Mouse (Mus musculus) lung, postnatal 25 days (tissue): ENCODE measurements at regions not wholly inside any gene's neighbourhood (a gene's known extent, or its start where the extent isn't known, plus 50 kb on each side); places are given as distances from the start of the nearest gene placed in this dataset.
"Not testable (repeated sequence)": the region's sequence is repeated elsewhere in the genome, so short reads cannot be mapped to it uniquely, and the experiment has no call there.

Experiments
- DNase-seq: peaks from one replicate; pipeline ENCODE4 v3.0.0; 2022; ENCODE audit warnings: low spot score

- peak; percentile 41 for DNase-seq
Observed at GRCm38 (mm10) chr5:74829003-74829402, 126.3 kb upstream of the Lnx1 start.

DNA sequence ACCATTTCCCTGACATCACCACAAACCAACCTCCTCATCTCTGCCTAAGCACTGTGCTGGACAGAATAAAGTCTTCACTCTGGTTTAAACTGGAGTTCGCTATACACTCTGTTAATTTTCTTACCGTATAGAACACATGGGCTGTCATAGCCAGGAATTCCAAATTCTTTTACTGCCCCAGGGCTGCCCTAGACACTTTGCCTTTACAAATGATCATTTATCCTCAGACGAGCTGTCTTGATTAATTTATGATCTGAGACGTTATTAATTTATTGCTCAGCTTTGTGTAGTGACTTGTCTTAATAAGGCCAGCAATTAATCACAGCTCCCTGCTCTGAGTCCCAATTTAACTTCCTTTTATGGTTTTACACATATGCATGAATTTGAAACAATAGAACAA lies 125.2 kb upstream of the Lnx1 start:
- no peak for DNase-seq

- DNase-seq = no peak
Observed at GRCm38 (mm10) chr5:74825517-74826254, 123.0 kb upstream of the Lnx1 start.

DNA sequence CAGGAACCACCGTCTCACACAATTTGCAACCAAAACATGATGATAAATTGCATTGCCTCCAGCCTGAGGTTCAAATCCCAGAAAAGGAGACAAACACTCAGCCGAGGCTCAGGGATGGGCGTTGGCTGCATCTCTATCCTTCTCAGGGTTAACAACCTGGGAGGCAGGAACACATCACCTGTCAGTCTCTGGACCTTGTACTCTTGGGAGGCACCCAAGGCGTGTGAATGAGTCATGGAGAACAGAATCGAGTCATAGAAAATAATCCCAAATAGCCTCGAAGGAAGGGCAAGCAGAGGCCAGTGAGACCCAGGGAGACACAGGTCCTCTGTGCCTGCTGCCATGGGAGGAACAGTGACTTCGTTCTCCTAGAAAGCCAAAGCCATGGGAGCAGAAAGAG lies 121.0 kb upstream of the Lnx1 start:
- no peak for DNase-seq

DNA sequence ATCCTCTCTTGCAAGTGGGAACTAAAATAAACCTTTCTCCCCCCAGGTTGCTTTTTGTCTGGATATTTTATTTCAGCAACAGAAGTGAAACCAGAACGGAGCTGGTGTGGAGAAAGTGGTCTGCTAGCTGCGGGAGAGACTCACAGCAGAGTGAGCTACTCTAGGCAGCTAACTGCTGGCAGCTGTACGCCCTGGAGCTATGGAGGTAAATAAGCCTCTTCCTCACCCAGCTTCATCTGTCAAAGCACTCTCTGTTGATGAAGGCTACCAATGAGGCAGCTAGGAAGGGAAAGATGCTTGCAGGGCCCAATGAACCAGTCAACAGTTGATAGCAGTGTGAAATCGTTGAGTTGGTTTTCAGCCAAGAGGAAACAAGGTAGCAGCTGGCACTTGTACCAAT lies 119.3 kb upstream of the Lnx1 start:
- no peak for DNase-seq

DNA sequence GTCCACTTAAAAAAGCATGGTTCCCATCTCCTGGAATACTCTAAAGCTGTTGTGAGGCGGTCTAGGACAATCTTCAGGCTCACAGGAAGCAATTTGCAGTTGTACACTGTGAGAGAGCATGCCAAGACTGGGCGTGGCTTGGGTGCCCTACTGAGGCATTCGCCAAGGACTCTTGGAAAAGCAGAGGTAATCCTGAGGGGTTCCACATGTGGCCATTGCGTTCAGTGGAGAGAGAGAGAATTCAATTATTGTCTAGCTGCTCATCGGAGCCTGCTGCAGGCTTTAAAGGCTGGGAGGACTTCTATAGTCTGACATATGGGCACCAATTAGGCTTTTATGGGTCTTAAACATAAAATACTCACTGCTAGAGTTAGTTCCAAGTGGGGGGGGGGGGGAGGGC lies 113.8 kb upstream of the Lnx1 start:
- DNase-seq = peak; percentile 53

- DNase-seq = no peak
Observed at GRCm38 (mm10) chr5:74813396-74813795, 110.7 kb upstream of the Lnx1 start.

DNA sequence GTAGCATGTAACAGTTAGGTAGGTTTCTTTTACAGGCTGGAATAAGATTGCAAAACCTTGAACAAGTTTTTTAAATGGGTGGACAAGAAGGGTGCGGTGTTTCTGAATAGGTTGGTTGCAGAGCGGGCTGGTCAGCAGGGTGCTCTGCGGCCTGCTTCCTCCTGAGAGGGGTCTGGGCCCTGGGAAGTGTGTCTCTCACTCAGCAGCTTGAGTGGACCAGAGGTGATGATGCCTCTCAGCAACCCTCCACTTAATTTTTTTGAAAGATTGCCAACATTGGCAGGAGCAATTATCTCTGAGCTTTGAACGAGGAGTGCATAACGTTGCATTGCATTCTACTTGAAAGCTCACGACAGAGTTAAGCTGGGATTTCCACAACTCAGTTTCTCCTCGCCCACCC lies 108.3 kb upstream of the Lnx1 start:
- no peak for DNase-seq

GRCm38 (mm10) chr5:74807581-74808221 lies 105.0 kb upstream of the Lnx1 start:
- DNase-seq = no peak

- no peak for DNase-seq
Observed at GRCm38 (mm10) chr5:74801946-74802345, 99.2 kb upstream of the Lnx1 start.

DNA sequence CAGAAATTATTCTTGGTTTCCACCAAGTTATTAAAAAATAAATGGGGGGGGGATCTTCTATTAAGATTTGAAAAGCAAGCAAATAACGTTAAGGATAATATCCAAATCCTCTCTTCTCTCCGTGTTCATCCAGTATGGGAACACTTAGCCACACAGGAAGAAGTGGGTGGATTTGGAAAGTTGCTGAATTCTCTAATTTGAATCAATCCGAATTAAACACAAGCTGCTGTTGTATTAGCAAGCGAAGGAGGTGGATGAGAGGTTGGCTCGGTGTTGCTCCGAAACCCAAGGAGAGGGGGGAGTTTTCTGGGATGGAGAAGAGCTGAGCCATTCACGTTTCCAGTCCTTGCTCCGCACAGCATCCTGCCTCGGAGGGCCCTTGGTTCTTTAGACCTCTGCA lies 97.6 kb upstream of the Lnx1 start:
- no peak for DNase-seq

DNA sequence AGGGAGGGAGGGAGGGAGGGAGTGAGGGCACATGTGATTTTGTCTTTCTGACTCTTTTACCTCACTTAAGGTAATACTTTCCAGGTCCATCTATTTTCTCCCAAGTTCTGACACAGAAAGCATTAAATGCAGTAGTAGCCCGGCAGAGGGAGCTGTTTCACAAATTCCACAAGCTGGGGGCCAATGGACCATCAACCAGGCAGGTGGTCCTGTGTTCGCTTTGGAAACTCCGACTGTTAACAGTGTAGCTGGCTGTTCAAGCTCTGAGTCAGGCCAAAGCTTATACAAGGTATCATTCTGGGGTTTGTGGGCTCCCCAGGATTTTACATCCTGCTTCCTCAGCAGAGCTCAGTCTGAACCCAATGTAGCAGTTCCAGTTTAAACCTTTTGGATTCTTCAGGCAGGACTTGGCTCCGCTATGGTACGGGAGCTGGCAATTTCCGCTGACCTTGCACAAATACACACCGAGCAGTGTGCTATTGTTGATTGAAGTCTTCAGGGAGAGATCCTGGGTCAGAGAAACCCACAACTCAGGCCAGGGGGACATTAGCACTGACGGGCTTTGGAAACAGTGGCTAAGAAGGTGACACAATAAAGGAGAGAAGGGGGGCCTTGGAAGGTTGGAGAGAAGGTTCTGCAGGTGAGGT lies 93.8 kb upstream of the Lnx1 start:
- DNase-seq = no peak

GRCm38 (mm10) chr5:74794726-74795125 lies 92.0 kb upstream of the Lnx1 start:
- DNase-seq = no peak

DNA sequence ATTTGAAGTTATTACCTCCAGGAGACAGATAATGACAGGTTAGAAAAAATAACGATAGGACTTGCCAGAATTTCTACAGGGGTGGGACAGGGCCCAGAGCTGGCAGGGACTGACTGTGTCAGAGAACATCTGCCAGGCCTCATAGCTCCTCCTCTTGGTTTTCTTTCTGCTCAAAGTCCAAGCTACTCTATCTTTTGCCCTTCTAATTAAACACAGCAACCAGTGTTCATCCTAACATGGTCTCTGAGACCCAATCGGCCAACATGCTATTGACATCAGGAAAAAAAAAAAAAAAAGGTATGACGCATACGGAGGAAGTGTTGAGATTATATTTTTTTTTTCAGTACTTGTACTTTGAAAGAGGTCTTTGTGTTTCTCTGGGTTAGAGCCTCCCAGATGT lies 90.7 kb upstream of the Lnx1 start:
- DNase-seq = peak; percentile 41

DNA sequence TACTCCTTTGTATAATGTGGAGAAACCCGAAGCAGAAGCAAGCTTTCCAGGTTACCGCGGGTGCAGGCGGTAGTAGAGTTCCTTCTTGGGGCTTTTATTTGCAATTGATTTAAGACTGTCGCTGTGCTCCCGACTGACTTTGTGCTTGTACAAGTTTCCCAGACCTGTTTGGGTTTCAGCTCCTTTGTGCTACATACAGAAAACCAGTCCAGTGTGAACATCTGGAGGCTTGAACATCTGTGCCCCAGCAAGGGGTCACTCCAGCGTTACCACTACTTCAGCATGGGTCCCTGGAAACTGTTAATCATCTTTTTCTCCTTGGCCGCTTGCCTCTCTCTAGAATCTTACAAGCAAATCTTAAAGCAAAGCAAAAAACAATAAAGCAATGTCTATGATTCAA lies 90.2 kb upstream of the Lnx1 start:
- DNase-seq = no peak

DNA sequence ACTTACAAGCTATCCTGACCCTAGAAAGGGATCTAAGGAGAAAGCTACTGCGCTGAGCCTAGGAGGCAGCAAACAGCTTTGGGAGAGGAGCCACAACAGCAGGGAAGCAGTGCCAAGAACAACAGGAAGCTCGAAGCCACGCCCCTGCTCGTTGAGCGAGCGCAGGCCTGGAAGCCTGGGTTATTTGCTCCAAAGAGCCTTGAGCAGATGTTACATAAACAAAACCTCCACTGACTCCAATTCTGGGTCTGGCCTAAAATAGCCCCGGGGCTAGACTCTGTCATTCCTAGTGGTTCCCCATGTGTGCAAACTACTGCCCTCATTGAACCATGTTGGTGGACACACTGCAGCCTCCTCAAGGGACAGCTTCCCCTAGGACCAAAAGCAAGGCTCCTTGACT lies 89.6 kb upstream of the Lnx1 start:
- DNase-seq = peak; percentile 89

DNA sequence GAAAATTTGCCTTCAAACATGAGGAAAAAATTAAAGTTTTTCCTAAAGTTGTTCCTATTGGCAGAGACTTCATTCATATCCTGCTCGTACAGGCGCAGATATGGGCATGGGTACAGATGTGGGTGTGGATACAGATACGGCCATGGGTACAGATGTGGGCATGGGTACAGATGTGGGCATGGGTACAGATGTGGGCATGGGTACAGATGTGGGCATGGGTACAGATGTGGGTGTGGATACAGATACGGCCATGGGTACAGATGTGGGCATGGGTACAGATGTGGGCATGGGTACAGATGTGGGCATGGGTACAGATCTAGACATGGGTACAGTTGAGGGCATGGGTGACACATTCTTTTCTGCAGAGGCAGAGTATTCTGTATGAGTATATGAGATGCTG lies 87.8 kb upstream of the Lnx1 start:
- not testable (repeated sequence) for DNase-seq

DNA sequence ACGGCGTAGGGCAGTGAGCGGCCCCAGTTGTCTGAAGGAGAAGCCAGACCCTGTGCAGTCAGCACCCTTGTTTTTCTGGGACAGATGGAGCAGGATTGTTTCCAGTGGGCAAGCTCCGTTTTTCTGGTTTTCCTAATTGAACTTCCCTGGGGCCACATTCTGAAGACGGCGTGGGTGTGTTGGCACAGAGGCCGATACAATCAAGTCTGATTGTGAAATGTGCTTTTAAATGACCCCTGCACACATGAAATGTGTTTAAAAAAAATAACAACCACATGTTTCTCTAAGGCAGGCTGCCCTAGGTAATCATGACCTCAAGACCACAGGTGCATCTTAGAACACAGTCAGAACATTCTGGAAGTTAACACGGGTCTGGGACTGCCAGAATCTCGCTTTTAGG lies 81.2 kb upstream of the Lnx1 start:
- no peak for DNase-seq

GRCm38 (mm10) chr5:74778076-74778465 lies 75.4 kb upstream of the Lnx1 start:
- DNase-seq = no peak

GRCm38 (mm10) chr5:74777381-74778075 lies 74.8 kb upstream of the Lnx1 start:
- no peak for DNase-seq

- DNase-seq = no peak
Observed at GRCm38 (mm10) chr5:74776081-74776480, 73.4 kb upstream of the Lnx1 start.

GRCm38 (mm10) chr5:74775596-74775995 lies 72.9 kb upstream of the Lnx1 start:
- DNase-seq = no peak
